Mouse (Mus musculus) spleen, adult 2 months (tissue): ENCODE results near the gene Rab32. TPM values are rescaled to one million over a fixed set of nuclear protein-coding genes. Genes with fewer than 3 reads are reported as not detected.

Experiments used
- DNase-seq, 2 experiments: peaks; one replicate each; pipeline versions ENCODE4 v3.0.0 to v3.0.0-alpha.2; 2012 to 2021; ENCODE audit warnings: low spot score in 2 of 2, low read depth in 1 of 2
- H3K27ac ChIP-seq: fragments of 200-500 bp; 2 replicates; pipeline ENCODE4 v1.5.1; 2012; ENCODE audit warnings: low read length, inconsistent platforms; ENCODE audit not compliant: insufficient read depth
- H3K27me3 ChIP-seq: fragments of 200-500 bp; 2 replicates; pipeline ENCODE4 v1.6.1; 2012; ENCODE audit warnings: mild to moderate bottlenecking, moderate library complexity, low read length, inconsistent platforms; ENCODE audit not compliant: control insufficient read depth, insufficient read depth
- H3K36me3 ChIP-seq: fragments of 200-500 bp; 2 replicates; pipeline ENCODE4 v1.6.1; 2012; ENCODE audit warnings: mild to moderate bottlenecking, low read length, inconsistent platforms; ENCODE audit not compliant: control insufficient read depth, insufficient read depth
- H3K4me1 ChIP-seq: fragments of 200-500 bp; 2 replicates; pipeline ENCODE4 v1.6.1; 2011; ENCODE audit warnings: inconsistent platforms; ENCODE audit not compliant: control insufficient read depth, insufficient read depth, insufficient read length
- H3K4me3 ChIP-seq: fragments of 200-500 bp; 2 replicates; pipeline ENCODE4 v1.5.1; 2011; ENCODE audit warnings: mild to moderate bottlenecking, inconsistent platforms; ENCODE audit not compliant: insufficient read depth, insufficient read length; ENCODE audit errors: extremely low read depth
- CTCF ChIP-seq: fragments of 200-500 bp; IDR thresholded peaks from 2 replicates; pipeline ENCODE4 v1.5.1; 2011; ENCODE audit warnings: mild to moderate bottlenecking, inconsistent platforms; ENCODE audit not compliant: insufficient read depth, insufficient read length, insufficient replicate concordance; ENCODE audit errors: extremely low read depth
- POLR2A ChIP-seq: fragments of 200-500 bp; IDR thresholded peaks from 2 replicates; pipeline ENCODE4 v1.6.1; 2011; ENCODE audit warnings: low read depth, low read length, inconsistent platforms
- WGBS: fragments of 180-500 bp; shearing (Covaris S2); methylation state at CpG from one replicate; pipeline ENCODE4 v1.1.7; 2018; 5-methylcytosine and 5-hydroxymethylcytosine counted together
- polyA plus RNA-seq: library from polyadenylated mRNA; depleted of rRNA; stranded (reverse); fragments of >200 nt; gene quantifications from 2 replicates; pipeline ENCODE4 v1.2.3, GENCODE M21; 2012; rRNA removed

Gene Rab32
- polyA plus RNA-seq, 1 experiment = 14.6 TPM

GRCm38 (mm10) chr10:10555676-10556075 is 2.4 kb downstream of the Rab32 start:
- Histone ChIP-seq H3K36me3 (no peaks in the 10 kb centered on the region), H3K4me3 (no peak overlapping the region), H3K27ac (no peak overlapping the region), H3K4me1 (no peaks in the 10 kb centered on the region; the same call in 1 of the 2 replicates), H3K27me3 (no peaks in the 10 kb centered on the region)
- 75% methylated on average over 3 of the region's 3 CpGs for WGBS
- DNase-seq = no peak
- TF ChIP-seq CTCF (no peak), POLR2A (no peak)

GRCm38 (mm10) chr10:10555221-10555620 is 2.8 kb downstream of the Rab32 start:
- DNase-seq = no peak
- WGBS = 70% methylated on average over 5 of the region's 5 CpGs

GRCm38 (mm10) chr10:10550134-10550533 is 7.9 kb downstream of the Rab32 start:
- Histone ChIP-seq H3K4me1 (no peaks in the 10 kb centered on the region), H3K4me3 (no peak overlapping the region), H3K27ac (no peak overlapping the region), H3K27me3 (no peaks in the 10 kb centered on the region), H3K36me3 (no peaks in the 10 kb centered on the region)
- TF ChIP-seq CTCF (no peak), POLR2A (no peak)
- WGBS = 84% methylated on average over 1 of the region's 1 CpGs
- DNase-seq = no peak

More at GRCm38 (mm10) chr10:10555221-10555620, 2.8 kb downstream of the Rab32 start:
- Histone ChIP-seq H3K27ac (no peak overlapping the region), H3K4me1 (no peaks in the 10 kb centered on the region; the same call in 1 of the 2 replicates), H3K27me3 (no peaks in the 10 kb centered on the region), H3K36me3 (no peaks in the 10 kb centered on the region), H3K4me3 (no peak overlapping the region)
- no peak for TF ChIP-seq CTCF
- TF ChIP-seq POLR2A = no peak

GRCm38 (mm10) chr10:10546623-10547022 is 11.4 kb downstream of the Rab32 start:
- TF ChIP-seq CTCF (no peak), POLR2A (no peak)
- no peak overlapping the region for H3K4me3 ChIP-seq
- no peak overlapping the region for H3K27ac ChIP-seq
- H3K27me3 ChIP-seq = no peaks in the 10 kb centered on the region
- H3K36me3 ChIP-seq = no peaks in the 10 kb centered on the region
- DNase-seq = no peak
- H3K4me1 ChIP-seq = no peaks in the 10 kb centered on the region
- 81% methylated on average over 5 of the region's 5 CpGs for WGBS

DNA sequence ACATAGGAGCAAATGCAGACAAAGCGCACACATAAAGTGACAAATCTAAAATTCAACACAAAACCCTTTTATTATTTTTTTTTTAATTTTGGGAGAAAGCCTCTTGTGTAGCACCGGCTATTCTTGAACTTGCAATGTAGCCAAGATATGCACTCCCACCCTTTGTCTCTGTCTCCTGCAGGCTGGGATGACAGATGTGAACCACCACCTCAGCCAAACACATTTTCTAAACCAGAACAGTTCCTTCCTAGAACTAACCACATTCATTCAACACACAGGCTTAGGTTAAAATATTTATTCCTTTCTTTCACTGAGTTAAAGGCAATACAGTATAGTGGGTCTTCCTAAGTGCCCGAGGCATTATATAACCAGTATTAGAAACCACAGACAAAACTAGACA is 13.1 kb downstream of the Rab32 start:
- Histone ChIP-seq H3K4me1 (no peaks in the 10 kb centered on the region), H3K4me3 (no peak overlapping the region), H3K36me3 (no peaks in the 10 kb centered on the region), H3K27ac (no peak overlapping the region), H3K27me3 (no peaks in the 10 kb centered on the region)
- WGBS = 90% methylated on average over 3 of the region's 3 CpGs
- no peak for DNase-seq
- TF ChIP-seq CTCF = no peak
- no peak for TF ChIP-seq POLR2A

Other genes starting within 250 kb of the Rab32 start
- 0.14 and 0.22 TPM in 2 replicates for gene Adgb, start 85.9 kb downstream of the Rab32 start, polyA plus RNA-seq
- gene Gm10944, start 123.1 kb upstream of the Rab32 start, polyA plus RNA-seq = not detected in 2 replicates